ENCODE assay signal across 16 mouse cellular contexts in genomic region chr5:118668931-118669330, GRCm38 (mm10).
DNase-seq lines count a peak whose midpoint lies in the region; ATAC-seq and TF ChIP-seq lines count a peak whose summit lies in the region.
"Had no signal": no experiment of that assay in that cellular context is flagged by ENCODE, and none has a peak within 500 bp of the region (broad histone marks: within the 10 kb centered on the region; RNA-seq: fewer than 3 reads in every experiment).

No protein-coding gene starts in this region.

- H3K4me3 ChIP-seq in liver, embryonic 11.5 days (ENCODE audit: low read depth, low read length) = no peak overlapping the region
- H3K4me3 ChIP-seq in liver, embryonic 12.5 days = no peak overlapping the region
- no peak overlapping the region for H3K4me3 ChIP-seq in thymus, adult 2 months (ENCODE audit: control insufficient read depth, insufficient read depth, low read length)
- H3K4me3 ChIP-seq in midbrain, embryonic 16.5 days (ENCODE audit: low read depth, low read length) = no peak overlapping the region
- H3K4me3 ChIP-seq: embryonic facial prominence, embryonic 13.5 days; midbrain, embryonic 12.5 days had no signal

- DNase-seq in embryo, embryonic 10.5 days (ENCODE audit: low spot score) = peak; percentile 55
- DNase-seq in embryo, embryonic 10 days (ENCODE audit: low spot score) = no peak
- no peak for DNase-seq in liver, embryonic 11.5 days (ENCODE audit: low spot score)
- peak; percentile 36 for DNase-seq in thymus, postnatal 14 days
- no peak for DNase-seq in thymus, adult 2 months
- DNase-seq in retina, postnatal 1 day = no peak
- DNase-seq: adrenal gland, postnatal 25 days; cerebellum, postnatal 10 days; lung, postnatal 36 days; right cerebral cortex, adult 18-20 months; thymus, postnatal 36 days had no signal

- no peak overlapping the region for H3K9ac ChIP-seq in liver, embryonic 11.5 days (ENCODE audit: low read depth, low read length)
- H3K9ac ChIP-seq in liver, embryonic 12.5 days = no peak overlapping the region
- H3K9ac ChIP-seq in midbrain, embryonic 16.5 days (ENCODE audit: low read depth, low read length) = 0 out of 2 replicates have a peak overlapping the region, but pooled peaks have one; percentile 2
- H3K9ac ChIP-seq: embryonic facial prominence, embryonic 13.5 days; midbrain, embryonic 12.5 days had no signal

- no peak for ATAC-seq in liver, embryonic 11.5 days (replicated peaks; ENCODE audit: low FRiP score)
- no peak for ATAC-seq in liver, embryonic 12.5 days
- no peak for ATAC-seq in midbrain, embryonic 16.5 days

- no peaks in the 10 kb centered on the region for H3K36me3 ChIP-seq in liver, embryonic 11.5 days (ENCODE audit: control insufficient read depth, insufficient read depth, low read length)
- peaks cover 37% of the 10 kb centered on the region for H3K36me3 ChIP-seq in liver, embryonic 12.5 days
- H3K36me3 ChIP-seq in thymus, adult 2 months (ENCODE audit: control insufficient read depth, insufficient read depth, low read length) = no peaks in the 10 kb centered on the region
- no peaks in the 10 kb centered on the region for H3K36me3 ChIP-seq in midbrain, embryonic 16.5 days (ENCODE audit: control insufficient read depth, insufficient read depth, low read length)
- H3K36me3 ChIP-seq: midbrain, embryonic 12.5 days had no signal

- WGBS in liver, embryonic 11.5 days = 51% methylated on average over 2 of the region's 2 CpGs
- 65% methylated on average over 2 of the region's 2 CpGs for WGBS in liver, embryonic 12.5 days (ENCODE audit: insufficient replicate concordance)
- 38% methylated on average over 2 of the region's 2 CpGs for WGBS in thymus, adult 2 months
- WGBS in midbrain, embryonic 16.5 days = 19% methylated on average over 2 of the region's 2 CpGs

- H3K27ac ChIP-seq in liver, embryonic 11.5 days (ENCODE audit: low read depth, low read length) = peak overlapping the region; percentile 30; the same call in 1 of the 2 replicates
- no peak overlapping the region; the same call in 1 of the 2 replicates for H3K27ac ChIP-seq in liver, embryonic 12.5 days
- no peak overlapping the region for H3K27ac ChIP-seq in thymus, adult 2 months (ENCODE audit: control insufficient read depth, insufficient read depth, low read length)
- no peak overlapping the region for H3K27ac ChIP-seq in midbrain, embryonic 16.5 days (ENCODE audit: low read length)
- H3K27ac ChIP-seq: embryonic facial prominence, embryonic 13.5 days had no signal

- TF ChIP-seq CTCF in thymus, adult 2 months (IDR thresholded peaks at IDR 0.05; ENCODE audit: borderline replicate concordance, control insufficient read depth, extremely low read depth, insufficient read depth, low read length, poor library complexity) = no peak

- H3K9me3 ChIP-seq in liver, embryonic 11.5 days (ENCODE audit: control insufficient read depth, low read length) = no peaks in the 10 kb centered on the region
- no peaks in the 10 kb centered on the region for H3K9me3 ChIP-seq in liver, embryonic 12.5 days (replicated peaks)
- H3K9me3 ChIP-seq in midbrain, embryonic 16.5 days (replicated peaks; ENCODE audit: control insufficient read depth, low read length, poor library complexity, severe bottlenecking) = no peaks in the 10 kb centered on the region
- H3K9me3 ChIP-seq: embryonic facial prominence, embryonic 13.5 days; midbrain, embryonic 12.5 days had no signal

- no peak for TF ChIP-seq POLR2A in thymus, adult 2 months (IDR thresholded peaks at IDR 0.05; ENCODE audit: control insufficient read depth, extremely low read depth, insufficient read depth, low read length, poor library complexity)

- H3K27me3 ChIP-seq in liver, embryonic 11.5 days (replicated peaks; ENCODE audit: control insufficient read depth, insufficient read depth, low read length) = no peaks in the 10 kb centered on the region
- H3K27me3 ChIP-seq in liver, embryonic 12.5 days (replicated peaks) = no peaks in the 10 kb centered on the region
- H3K27me3 ChIP-seq in thymus, adult 2 months (ENCODE audit: control insufficient read depth, insufficient read depth, low read length) = no peaks in the 10 kb centered on the region
- no peaks in the 10 kb centered on the region for H3K27me3 ChIP-seq in midbrain, embryonic 16.5 days (ENCODE audit: control insufficient read depth, insufficient read depth, low read depth, low read length)
- H3K27me3 ChIP-seq: CH12.LX; embryonic facial prominence, embryonic 13.5 days had no signal

- H3K4me2 ChIP-seq in liver, embryonic 11.5 days = peak overlapping the region; percentile 38
- H3K4me2 ChIP-seq in liver, embryonic 12.5 days = no peak overlapping the region
- no peak overlapping the region for H3K4me2 ChIP-seq in midbrain, embryonic 16.5 days (ENCODE audit: low read length)
- H3K4me2 ChIP-seq: embryonic facial prominence, embryonic 13.5 days had no signal

- peaks cover 30% of the 10 kb centered on the region for H3K4me1 ChIP-seq in liver, embryonic 11.5 days (replicated peaks; ENCODE audit: control insufficient read depth, insufficient read depth, low read length)
- H3K4me1 ChIP-seq in liver, embryonic 12.5 days = peaks cover 43% of the 10 kb centered on the region
- H3K4me1 ChIP-seq in thymus, adult 2 months (replicated peaks; ENCODE audit: control insufficient read depth, insufficient read depth, low read length) = peaks cover 18% of the 10 kb centered on the region
- H3K4me1 ChIP-seq in midbrain, embryonic 16.5 days (ENCODE audit: control insufficient read depth, insufficient read depth, low read length) = peaks cover 60% of the 10 kb centered on the region

Comparison
In these comparisons a context has a peak if more than half of its experiments do, and no peak if none do; other contexts are left out.
1. DNase-seq: peak in embryo, embryonic 10.5 days (single experiment) and thymus, postnatal 14 days (single experiment); none in embryo, embryonic 10 days (single experiment), liver, embryonic 11.5 days (single experiment), thymus, adult 2 months (single experiment) and retina, postnatal 1 day (single experiment).